Mouse (Mus musculus) layer of hippocampus, adult 8-10 months (tissue): ENCODE measurements around the gene St13. TPM values are rescaled to one million over a fixed set of nuclear protein-coding genes. Genes with fewer than 3 reads are reported as not detected.
"Not testable (repeated sequence)": the region's sequence is repeated elsewhere in the genome, so short reads cannot be mapped to it uniquely, and the experiment has no call there.

Experiments
- DNase-seq, 2 experiments: peaks; one replicate each; pipeline ENCODE4 v3.0.0; 2022; ENCODE audit warnings: low spot score in 2 of 2
- total RNA-seq, 4 experiments: library from RNA; stranded (reverse); gene quantifications; 2 replicates each; pipeline ENCODE4 v1.2.4; 2022

Gene St13
- total RNA-seq: 100 to 1,000 TPM; 158 to 183 (median 171) TPM

GRCm38 (mm10) chr15:81399638-81400315 is at the start of gene St13, which contains the start of gene Xpnpep3:
Gene St13 (minus strand): TSS chr15:81400077.
Gene Xpnpep3 (plus strand): TSS chr15:81400138.
- DNase-seq: peak; percentile 95 to 97

DNA sequence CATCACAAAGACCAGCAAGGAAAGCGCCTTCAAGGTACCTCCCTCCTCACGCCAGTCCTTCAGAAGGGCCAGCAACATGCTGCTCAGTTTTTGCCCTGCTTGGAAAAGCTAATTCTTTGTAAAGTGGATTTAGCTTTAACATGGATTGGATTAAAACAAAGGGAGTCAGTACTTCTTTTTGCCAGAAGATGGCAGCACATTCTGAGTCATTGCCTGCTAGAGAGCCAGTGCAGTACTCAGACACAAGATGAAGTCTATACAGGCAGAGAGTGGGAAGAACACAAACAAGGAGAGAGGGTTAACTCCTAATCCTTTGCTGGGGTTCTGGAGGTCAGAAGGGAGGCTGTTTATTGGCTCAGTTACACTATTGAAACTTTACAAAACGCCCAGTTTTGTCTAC is 48.6 kb upstream of the St13 start:
- DNase-seq: peak; percentile 23 to 53

GRCm38 (mm10) chr15:81439236-81439635 is 39.4 kb upstream of the St13 start:
- DNase-seq: no peak

DNA sequence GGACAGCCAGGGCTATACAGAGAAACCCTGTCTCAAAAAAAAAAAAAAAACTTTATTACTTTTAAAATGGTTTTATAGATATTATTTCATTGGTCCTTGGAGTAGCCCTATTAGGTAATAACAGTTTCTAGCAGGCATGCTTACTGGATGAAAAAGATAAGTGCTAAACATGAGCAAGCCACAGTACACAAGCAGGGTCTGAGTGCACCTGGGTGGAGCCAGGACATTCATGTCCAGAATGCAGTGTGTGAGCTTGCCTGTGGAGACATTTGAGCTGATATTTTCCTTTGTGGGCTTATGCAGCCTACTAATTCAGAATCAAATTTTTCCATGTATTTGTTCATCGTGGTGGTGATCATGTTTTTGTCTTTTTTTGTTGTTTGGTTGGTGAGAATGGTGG is 38.5 kb upstream of the St13 start:
- no peak for DNase-seq

DNA sequence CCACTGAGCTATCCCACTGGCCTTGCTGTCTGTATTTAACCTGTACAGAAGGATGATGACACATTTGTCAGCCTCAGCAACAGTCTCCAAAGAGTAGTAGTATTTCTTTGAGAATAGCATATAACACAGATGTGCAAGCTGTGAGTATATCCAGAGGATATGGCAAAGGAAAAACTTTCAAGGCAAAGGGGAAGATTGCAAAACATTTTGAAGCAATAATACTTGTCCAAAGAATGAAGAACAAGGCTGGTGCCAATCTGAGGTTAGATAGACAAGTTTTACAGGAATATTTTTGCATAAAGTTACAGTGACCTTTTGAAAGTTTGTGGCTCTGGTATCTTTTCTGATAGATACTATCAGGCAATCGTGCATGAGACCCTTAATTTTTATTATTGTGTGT is 31.3 kb upstream of the St13 start:
- DNase-seq: no peak

GRCm38 (mm10) chr15:81427947-81428346 is 28.1 kb upstream of the St13 start:
- DNase-seq: no peak

GRCm38 (mm10) chr15:81425311-81425710 is 25.4 kb upstream of the St13 start:
- no peak for DNase-seq

- DNase-seq: peak in 1 of 2 experiments; percentile 10
Observed at GRCm38 (mm10) chr15:81422156-81422681, 22.3 kb upstream of the St13 start.

- DNase-seq: no peak
Observed at GRCm38 (mm10) chr15:81421454-81421853, 21.6 kb upstream of the St13 start.

GRCm38 (mm10) chr15:81418065-81418464 is 18.2 kb upstream of the St13 start:
- DNase-seq: no peak

DNA sequence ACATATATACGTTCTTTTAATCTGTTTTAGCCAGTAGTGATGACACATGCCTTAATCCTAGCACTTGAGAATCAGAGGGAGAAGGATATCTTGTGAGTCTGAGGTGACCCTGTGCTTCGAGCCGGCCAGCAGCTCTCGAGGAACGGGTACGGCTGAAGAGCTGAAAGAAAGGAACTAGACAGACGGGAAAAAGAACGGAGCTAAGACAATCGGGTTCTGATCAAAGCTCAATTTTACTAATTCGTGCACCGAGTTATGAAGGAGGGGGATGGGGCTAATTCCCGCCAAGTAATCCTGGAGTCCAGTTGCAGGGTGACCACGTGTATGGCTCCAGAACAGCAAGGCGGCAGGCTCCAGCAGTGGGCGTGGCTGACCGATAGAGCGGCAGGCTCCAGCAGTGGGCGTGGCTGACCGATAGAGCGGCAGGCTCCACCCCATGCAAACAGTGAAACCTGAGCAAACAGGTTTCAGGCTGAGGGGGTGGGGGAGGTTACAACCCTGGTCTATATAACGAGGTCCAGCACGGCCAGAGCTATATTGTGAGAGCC is 17.0 kb upstream of the St13 start:
- DNase-seq: not testable (repeated sequence)

GRCm38 (mm10) chr15:81408199-81408598 is 8.3 kb upstream of the St13 start, which contains the start of gene Dnajb7:
Gene Dnajb7 (minus strand): TSS chr15:81408299.
- no peak for DNase-seq

GRCm38 (mm10) chr15:81405008-81405407 is 5.1 kb upstream of the St13 start:
- no peak for DNase-seq

GRCm38 (mm10) chr15:81399297-81399637 is 610 bp downstream of the St13 start:
- DNase-seq: no peak

- no peak for DNase-seq
Observed at GRCm38 (mm10) chr15:81398189-81398588, 1.7 kb downstream of the St13 start.

DNA sequence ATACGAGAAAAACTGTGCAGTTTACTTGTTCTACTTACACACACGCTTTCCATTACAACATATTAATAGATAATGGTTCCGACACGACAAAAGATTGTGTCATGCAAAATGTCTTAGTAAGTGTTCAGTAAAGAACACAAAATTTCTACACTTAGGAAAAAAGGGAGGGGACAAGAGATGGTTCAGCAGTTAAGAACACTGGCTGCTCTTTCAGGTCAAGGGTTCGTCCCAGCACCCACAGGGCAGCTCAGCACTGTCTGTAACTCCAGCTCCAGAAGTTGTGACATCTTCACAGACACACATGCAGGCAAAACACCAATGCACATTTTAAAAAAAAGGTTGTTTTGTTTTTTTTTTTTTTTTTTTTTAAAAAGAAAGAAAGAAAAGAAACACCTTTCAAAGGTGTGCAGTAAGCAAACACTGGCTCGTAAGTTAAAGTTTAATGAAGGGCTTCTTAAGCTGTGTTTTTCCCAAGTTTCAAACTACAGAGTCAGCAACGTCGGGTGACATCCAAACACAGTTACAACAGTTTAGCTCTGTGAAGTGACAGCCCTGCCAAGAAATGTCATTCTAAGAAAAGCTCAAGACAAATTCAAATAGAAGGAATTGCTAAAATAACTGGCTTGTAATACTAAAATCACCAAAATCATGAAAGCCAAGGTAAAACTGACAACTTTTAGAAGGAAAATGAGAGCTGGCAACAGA is 5.5 kb downstream of the St13 start:
- DNase-seq: no peak

DNA sequence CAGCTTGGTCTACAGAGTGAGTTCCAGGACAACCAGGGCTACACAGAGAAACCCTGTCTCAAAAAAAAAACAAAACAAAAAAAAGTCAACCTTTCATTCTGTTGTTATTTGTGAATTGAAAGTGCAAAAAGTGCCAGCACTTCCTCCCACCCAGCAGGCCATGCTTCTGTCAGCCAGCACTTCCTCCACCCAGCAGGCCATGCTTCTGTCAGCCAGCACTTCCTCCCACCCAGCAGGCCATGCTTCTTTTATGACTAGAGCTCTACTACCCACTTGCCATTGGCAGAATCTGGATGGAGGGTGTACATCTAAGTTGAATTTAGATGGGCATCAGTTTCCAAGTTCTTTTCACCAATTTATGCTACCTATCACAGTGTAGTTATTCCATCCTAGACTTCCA is 6.9 kb downstream of the St13 start:
- DNase-seq: peak; percentile 23 to 25

- no peak for DNase-seq
Observed at GRCm38 (mm10) chr15:81386327-81386726, 13.6 kb downstream of the St13 start.

GRCm38 (mm10) chr15:81378845-81379244 is 21.0 kb downstream of the St13 start:
- DNase-seq: no peak

GRCm38 (mm10) chr15:81374621-81375020 is 25.3 kb downstream of the St13 start:
- DNase-seq: no peak

DNA sequence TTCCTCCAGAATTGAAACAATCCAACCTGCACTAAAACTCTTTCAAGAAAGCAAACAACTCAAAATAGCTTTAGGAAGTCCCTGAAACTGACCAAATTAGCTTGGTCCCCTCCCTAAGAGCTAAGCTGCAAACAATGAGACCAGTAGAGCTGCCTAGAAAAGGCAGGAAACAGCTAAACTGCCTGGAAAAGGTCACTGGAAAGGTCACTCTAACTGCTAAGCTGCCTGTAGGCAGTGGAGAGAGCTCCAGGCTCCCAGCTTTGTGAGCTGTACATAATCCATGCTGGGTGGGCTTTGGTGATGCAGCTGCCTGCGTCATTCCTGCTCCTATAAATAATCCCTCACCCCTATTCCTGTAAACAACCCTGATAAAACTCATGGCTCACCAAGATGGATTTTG is 29.5 kb downstream of the St13 start:
- no peak for DNase-seq

DNA sequence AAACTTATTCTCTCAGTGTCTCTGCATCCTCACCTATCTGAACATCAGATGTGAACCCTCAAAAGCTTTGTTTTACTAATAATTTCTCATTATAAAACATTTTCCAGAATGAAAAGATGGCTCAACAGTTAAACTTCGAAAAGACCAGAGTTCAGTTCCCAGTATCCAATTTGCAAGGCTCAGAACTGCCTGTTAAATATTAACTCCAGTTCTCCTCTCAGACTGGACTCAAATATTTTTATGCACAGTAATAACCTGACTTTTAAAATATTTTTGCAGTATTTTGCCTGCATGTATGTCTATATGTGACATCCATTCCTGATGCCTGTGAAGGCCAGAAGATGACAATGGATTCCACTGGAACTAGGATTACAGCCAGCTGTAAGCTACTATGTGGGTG is 31.3 kb downstream of the St13 start:
- DNase-seq: no peak
